Mouse (Mus musculus) heart, postnatal 14 days (tissue): Measurements from ENCODE around the gene Plce1. TPM values are rescaled to one million over a fixed set of nuclear protein-coding genes. Genes with fewer than 3 reads are reported as not detected.
A peak's percentile ranks its signal among the peaks of the same experiment; 100 is the strongest.

Source experiments
- DNase-seq, 2 experiments: peaks; one replicate each; pipeline ENCODE4 v3.0.0; 2021 to 2022
- intact Hi-C: fragments of 180-260 bp; cut with DNase I; formaldehyde crosslinking; loops from one replicate; pipeline ENCODE4 v1.15.1; 2025
- total RNA-seq, 2 experiments: library from RNA; stranded (reverse); gene quantifications; 2 replicates each; pipeline ENCODE4 v1.2.3; 2021

Plce1 gene
- total RNA-seq, 2 experiments from 2014 or later, result 23.8 to 26.2 TPM

DNA sequence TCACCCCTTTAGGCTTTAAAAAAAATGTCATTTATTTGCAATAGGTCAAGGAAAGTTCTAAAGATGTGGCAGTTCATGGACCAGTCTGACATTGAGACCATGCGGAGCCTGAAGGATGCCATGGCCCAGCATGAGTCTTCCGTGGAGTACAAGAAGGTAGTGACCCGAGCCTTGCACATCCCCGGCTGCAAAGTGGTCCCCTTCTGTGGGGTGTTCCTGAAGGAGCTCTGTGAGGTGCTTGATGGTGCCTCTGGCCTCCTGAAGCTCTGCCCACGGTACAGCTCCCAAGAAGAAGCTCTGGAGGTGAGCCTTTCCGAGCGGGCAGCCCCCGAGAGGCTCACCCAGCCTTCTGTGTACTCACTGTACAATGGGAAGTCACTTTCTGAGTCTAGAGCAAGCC, 220.9 kb downstream of the Plce1 start:
- intact Hi-C loops, result no loop called here
- DNase-seq, result no peak

DNA sequence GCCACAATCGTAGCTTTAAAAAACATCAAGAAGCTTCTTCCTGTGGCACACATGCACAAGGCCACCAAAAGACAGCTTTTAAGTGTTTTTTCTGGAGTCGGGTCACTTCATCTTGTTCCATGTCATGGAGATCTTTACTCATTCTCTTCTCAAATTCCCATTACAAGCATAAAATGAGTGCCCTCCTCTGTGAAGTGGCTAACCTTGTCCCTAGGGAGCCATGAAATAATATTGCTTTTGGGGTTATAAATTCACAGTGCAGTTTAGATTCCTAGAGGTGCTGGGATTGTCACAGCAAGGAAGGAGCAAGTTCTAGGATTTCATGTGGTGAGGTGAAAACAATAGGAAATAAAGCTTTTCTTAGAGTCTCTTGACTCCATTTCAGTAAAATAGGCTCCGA, 223.8 kb downstream of the Plce1 start:
- intact Hi-C loops, result loop anchor here (5.0 kb wide), 1 partner anchor 277 kb away; no protein-coding TSS in a partner anchor

GRCm38 (mm10) chr19:38705244-38705643, 224.3 kb downstream of the Plce1 start:
- no peak for DNase-seq

More for the DNA sequence above, 223.8 kb downstream of the Plce1 start:
- DNase-seq, result no peak

DNA sequence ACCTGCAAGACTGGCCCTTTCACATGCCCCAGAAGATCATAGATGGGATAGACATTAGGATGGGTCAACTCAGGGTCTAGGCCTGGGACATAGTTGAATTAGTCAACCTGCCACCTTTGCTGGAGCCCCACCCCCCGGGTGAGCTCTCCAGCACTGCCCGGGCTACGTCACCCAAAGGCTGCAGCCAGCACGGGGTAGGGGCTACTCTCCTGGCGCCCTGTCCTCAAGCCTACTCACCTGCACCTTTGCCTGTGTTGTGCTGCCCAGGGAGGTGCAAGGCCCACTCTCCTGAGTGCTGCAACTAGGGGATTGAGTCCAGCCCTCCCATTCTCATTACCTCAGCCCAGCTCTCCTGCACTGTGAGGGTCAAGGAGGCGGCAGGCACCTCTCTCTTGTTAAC, 225.5 kb downstream of the Plce1 start:
- no peak for DNase-seq
- intact Hi-C loops, result loop anchor here (5.0 kb wide), 1 partner anchor 279 kb away; no protein-coding TSS in a partner anchor

More at GRCm38 (mm10) chr19:38705244-38705643, 224.3 kb downstream of the Plce1 start:
- intact Hi-C loops, result loop anchor here (5.0 kb wide), 1 partner anchor 278 kb away; no protein-coding TSS in a partner anchor

DNA sequence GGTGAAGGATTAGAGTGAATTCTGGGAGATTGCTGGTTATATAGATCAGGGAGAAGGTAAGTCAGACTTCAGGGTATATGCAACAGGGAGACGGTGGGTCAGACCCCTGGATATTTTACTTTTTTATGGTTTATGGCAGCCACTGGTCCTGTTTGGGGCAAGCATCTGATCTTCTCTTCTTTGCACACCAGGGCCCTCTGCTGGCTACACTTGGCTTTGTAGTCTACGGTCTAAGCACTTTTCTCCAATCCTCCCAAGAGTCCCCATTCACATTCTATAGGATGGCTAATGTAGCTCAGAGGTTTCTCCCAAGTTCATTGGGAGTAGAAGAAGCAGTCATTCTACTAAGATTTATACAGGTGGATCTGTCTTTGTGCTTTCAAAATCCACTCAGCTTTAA, 228.5 kb downstream of the Plce1 start:
- peak; percentile 44 to 65 for DNase-seq
- intact Hi-C loops, result loop anchor here (2.0 to 5.0 kb wide), 2 partner anchors 143 to 282 kb away; no protein-coding TSS in a partner anchor

GRCm38 (mm10) chr19:38721808-38722207, 240.9 kb downstream of the Plce1 start:
- DNase-seq, result no peak
- intact Hi-C loops, result no loop called here

DNA sequence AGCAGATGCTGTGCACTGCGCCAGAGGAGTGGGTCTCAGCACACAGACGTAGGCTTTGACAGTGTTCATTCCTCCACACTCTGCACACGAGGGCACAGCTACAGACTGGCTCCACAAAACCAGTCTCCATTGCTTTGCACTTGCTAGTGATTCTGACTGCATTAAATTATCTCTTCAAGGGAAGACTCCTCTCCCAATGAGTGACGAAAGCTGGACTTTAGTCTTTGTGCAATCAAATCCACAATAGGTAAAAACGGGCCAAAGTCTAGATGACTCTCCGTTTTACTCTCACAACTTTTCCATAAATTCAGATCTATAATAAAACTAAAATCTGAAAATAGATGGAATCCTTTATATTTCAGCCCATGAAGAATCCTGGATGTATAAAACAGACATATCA, 242.1 kb downstream of the Plce1 start:
- DNase-seq, result no peak
- intact Hi-C loops, result no loop called here

DNA sequence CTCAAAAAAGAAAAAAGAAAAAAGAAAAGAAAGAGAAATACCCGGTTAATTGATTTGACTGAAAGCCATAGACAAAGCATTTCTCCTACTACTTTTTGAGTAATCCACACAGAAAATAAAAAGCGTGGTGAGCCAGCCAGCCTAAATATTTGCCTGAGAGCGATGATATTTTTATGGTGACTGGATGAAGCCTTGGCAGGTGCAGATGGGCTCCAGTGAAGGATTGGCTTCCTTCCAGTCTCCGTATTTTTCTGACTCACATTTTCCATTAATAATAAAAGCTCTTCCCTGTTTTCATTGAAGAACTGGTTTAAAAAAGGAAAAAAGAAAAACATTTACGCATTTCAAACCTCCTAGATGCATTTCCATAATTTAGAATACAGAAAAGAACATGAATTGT, 243.1 kb downstream of the Plce1 start:
- DNase-seq, result no peak
- intact Hi-C loops, result no loop called here

- intact Hi-C loops, result no loop called here
- DNase-seq, result no peak
Measured at GRCm38 (mm10) chr19:38728842-38729241, 247.9 kb downstream of the Plce1 start.

- intact Hi-C loops, result no loop called here
- no peak for DNase-seq
Measured at GRCm38 (mm10) chr19:38729264-38729663, 248.4 kb downstream of the Plce1 start.

- DNase-seq, result no peak
- intact Hi-C loops, result no loop called here
Measured at GRCm38 (mm10) chr19:38744546-38744945, 263.6 kb downstream of the Plce1 start.

GRCm38 (mm10) chr19:38745810-38746491, 265.0 kb downstream of the Plce1 start:
- intact Hi-C loops, result no loop called here
- no peak for DNase-seq

GRCm38 (mm10) chr19:38746492-38747014, 265.6 kb downstream of the Plce1 start:
- no peak for DNase-seq
- intact Hi-C loops, result no loop called here

DNA sequence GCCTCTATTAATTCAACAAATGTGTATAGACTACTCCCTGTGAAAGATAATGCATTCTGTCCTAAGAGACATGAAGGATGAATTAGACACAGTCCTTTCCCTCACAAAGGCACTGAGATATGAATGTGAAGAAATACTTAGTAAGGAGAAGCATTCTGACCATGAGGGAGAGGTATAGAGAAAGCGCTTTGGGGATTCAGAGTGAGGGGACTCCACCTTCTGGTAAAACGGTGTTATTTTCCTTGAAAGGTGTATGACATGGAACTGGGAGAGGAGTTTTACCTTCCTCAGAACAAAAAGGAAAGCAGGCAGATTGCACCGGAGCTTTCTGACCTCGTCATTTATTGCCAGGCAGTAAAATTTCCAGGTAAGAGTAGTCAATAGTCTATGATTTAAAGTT, 269.3 kb downstream of the Plce1 start:
- DNase-seq, result no peak
- intact Hi-C loops, result no loop called here

DNA sequence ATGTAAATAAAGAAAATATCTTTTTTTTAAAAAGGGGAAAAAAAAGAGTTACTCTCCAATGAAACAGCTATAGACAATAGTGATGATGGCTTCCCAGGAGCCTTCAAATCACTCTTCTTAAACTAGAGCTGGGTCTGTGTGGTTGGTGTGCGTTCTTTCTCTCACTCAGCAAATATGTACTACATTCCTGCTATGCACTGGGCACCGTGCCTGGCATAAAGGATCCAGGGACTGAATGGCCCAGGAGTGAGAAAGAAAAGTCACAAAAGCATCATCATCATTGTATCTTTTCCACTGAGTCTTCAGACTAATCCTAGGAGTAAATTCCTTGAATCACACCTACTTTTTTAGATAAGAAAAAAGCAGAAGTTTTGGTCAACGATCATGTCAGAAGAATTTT, 276.3 kb downstream of the Plce1 start:
- no peak for DNase-seq
- intact Hi-C loops, result no loop called here

GRCm38 (mm10) chr19:38758056-38758455, 277.1 kb downstream of the Plce1 start:
- DNase-seq, result no peak
- intact Hi-C loops, result no loop called here

DNA sequence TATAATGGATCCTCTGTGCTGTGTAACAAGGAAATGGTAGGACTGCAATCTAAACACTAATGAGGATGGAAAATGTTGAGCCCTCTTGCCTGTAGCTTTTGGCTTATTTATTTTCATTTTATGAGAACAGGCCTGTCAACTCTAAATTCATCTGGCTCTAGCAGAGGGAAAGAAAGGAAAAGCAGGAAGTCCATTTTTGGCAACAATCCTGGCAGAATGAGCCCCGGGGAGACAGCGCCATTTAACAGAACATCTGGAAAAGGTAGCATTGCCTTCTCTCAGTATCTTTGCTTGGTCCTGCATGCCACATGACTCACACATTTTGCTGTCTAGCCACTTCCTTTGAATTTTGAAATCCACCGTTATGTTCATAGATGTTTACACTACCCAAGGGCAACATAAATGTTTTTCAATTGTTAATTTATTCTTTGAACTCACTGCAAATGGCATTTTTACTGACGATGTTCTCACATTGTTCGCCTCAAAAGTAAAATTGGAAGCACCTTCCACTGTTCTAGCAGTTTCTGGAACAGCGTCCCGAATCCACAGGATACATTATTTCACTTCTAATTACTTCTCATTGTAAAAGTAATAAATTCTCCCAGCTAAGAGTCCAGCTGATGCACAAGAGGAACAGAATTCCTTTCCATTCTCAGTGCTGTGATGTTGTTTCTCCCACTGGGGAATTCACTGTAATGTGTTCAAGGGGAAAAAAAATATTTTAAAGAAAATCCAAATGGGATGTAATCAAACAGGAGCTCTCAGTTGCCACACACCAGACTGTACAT, 278.0 kb downstream of the Plce1 start:
- peak in 1 of 2 experiments; percentile 23 for DNase-seq

DNA sequence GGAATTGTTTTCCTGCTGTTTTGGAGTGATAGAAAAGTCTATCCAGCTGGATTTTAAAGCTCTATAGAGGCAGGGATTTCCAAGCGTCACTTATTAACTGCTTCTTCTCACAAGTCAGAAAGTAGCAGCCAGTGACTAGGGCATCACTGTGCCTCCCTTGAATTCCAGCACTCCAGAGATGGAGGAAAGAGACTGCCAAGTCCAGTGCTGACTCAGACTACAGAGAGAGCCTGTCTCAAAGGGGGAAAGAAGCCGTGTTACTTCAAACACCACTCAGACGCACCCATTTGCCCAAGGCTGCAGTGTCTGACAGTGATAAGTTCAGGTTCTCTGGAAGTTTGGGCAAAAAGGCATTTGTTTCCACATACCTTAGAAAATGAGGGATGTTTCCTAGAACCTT, 279.5 kb downstream of the Plce1 start:
- no peak for DNase-seq
- intact Hi-C loops, result no loop called here

More for the DNA sequence above, 278.0 kb downstream of the Plce1 start:
- intact Hi-C loops, result no loop called here

- intact Hi-C loops, result no loop called here
- no peak for DNase-seq
Measured at GRCm38 (mm10) chr19:38766306-38766705, 285.4 kb downstream of the Plce1 start.

DNA sequence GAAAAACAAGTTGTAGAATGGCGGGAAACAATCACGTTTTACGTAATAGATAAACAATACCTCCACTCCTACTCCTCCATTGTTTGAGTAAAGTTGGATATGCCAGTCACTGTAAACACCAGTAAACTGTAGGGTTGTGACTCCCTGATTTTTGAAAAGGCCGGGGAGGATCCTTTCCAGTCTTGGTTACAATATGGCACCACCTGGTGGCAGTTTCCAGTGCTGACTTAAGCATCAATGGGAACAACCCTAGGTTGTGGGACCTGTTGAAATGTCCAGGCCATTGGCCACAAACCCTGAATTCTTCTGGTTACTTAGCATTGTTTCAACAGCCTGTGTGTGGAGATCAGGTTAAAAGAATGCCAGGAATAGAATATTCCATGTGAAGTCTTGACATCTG, 294.6 kb downstream of the Plce1 start:
- DNase-seq, result peak; percentile 45 to 71
- intact Hi-C loops, result loop anchor here (5.0 kb wide), 1 partner anchor 353 kb away; no protein-coding TSS in a partner anchor

DNA sequence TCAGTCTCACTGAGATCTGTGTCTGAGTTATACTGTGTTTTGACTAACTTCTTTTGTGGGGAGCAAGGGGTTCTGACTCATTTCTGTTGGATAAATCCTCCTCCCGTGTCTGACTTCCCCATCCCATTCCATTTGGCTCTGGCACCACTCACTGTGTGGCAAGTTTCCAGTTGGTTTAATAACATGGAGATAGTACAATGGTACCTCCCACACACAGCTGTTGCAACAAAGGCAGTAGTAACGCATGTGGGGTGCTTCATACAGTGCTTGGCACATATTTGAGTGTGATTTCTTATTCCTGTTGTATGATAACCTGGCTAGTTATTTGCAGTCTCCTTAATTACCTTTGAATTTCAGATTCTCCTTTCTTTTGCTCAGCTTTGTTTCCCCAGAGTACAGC, 297.9 kb downstream of the Plce1 start:
- DNase-seq, result peak; percentile 19 to 23
- intact Hi-C loops, result loop anchor here (5.0 kb wide), 1 partner anchor 357 kb away; no protein-coding TSS in a partner anchor
